Mouse (Mus musculus) C2C12 (cell line): Measurements from ENCODE around the gene Arv1.

Experiments
- CTCF ChIP-seq: IDR thresholded peaks from one replicate; pipeline ENCODE4 v1.5.1; 2011; ENCODE audit not compliant: control insufficient read depth, insufficient read depth, insufficient read length
- MYOG ChIP-seq: IDR thresholded peaks from one replicate; pipeline ENCODE4 v1.6.1; 2011; ENCODE audit not compliant: control insufficient read depth, insufficient read length; ENCODE audit errors: extremely low read depth

DNA sequence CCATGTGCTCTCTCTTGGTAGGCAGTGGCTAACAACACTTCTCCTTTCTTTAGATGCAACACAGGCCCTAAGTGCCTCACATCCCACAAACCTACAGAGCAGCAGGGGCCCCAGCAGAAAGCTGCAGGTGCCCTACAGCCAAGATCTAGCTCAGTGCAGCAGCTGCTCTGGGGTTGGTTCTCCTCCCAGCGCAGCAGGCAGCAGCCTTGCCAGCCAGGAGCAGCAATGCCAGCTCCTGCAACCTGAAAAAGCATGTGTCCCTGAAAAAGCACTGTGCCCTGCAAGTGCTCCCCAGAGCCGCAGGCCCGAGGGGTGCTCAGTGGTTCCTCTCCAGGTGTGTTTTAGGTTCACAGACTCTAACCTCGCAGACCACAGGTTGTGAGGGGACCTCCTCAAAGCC, 45.3 kb upstream of the Arv1 start:
- TF ChIP-seq CTCF = no peak
- no peak for TF ChIP-seq MYOG
